Comparison of ENCODE assay signal across 8 mouse cellular contexts in the genomic region with DNA sequence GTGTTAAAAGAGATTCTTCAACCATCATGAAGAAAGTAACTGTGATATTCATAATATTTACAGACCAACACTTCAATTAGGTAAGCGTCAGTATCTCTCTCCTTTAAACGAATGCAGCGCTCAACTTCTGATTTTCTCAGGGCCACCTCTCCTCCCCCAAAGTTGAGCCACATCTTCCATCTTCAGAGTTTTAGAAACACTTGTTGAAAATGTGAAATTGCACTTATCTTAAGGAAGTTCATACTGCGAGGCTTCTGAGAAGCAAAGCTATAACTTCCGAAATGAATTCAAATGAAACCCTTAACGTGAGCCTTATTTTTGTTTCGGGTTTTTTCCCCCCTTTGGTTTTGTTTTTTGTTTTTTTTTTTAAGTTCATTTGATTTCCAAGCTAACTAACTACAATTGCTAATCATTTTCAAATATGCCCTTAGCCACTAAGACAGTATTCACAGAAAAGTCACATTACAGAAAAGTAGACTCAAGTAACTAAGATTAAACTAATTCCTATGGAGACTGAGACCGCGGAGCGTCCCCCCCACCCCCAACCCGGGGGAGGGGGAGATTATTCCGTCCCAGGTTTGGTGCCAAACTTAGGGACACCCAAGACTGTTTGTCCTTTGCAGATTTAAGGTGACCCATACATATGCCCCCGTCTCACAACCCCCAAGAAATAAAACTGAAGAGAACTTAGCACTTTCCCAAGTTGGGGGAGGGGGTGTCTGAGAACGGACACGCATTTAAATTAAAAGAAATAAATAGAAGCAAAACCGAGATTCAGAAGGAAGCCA. TPM values are rescaled to one million over a fixed set of nuclear protein-coding genes. Genes with fewer than 3 reads are reported as not detected.
A peak's percentile ranks its signal among the peaks of the same experiment; 100 is the strongest.
DNase-seq lines count a peak whose midpoint lies in the region; ATAC-seq and TF ChIP-seq lines count a peak whose summit lies in the region.

No protein-coding gene starts in this region.

- no peaks in the 10 kb centered on the region for H3K4me1 ChIP-seq in kidney, embryonic 16.5 days (ENCODE audit: insufficient read depth, low read length)
- H3K4me1 ChIP-seq in hindbrain, embryonic 12.5 days = peaks cover 9% of the 10 kb centered on the region
- peaks cover 8% of the 10 kb centered on the region for H3K4me1 ChIP-seq in midbrain, embryonic 15.5 days

- TF ChIP-seq POLR2A in brain, embryonic 14.5 days (IDR thresholded peaks at IDR 0.05; ENCODE audit: borderline replicate concordance, extremely low read depth, insufficient read depth, insufficient read length, poor library complexity, severe bottlenecking) = no peak

- H3K9me3 ChIP-seq in kidney, embryonic 16.5 days (ENCODE audit: low read length) = 0 out of 2 replicates have a peak, but pooled peaks cover 2% of the 10 kb centered on the region
- H3K9me3 ChIP-seq in hindbrain, embryonic 12.5 days (replicated peaks) = no peaks in the 10 kb centered on the region
- H3K9me3 ChIP-seq in midbrain, embryonic 15.5 days = no peaks in the 10 kb centered on the region

- DNase-seq in kidney, adult 11 months = no peak
- peak; percentile 11 for DNase-seq in brain, embryonic 14.5 days (ENCODE audit: low read depth)
- DNase-seq in right cerebral cortex, adult 2 months (ENCODE audit: low spot score in 2 of 2) = no peak
- no peak for DNase-seq in kidney, postnatal 4 days
- no peak for DNase-seq in adipocyte (ENCODE audit: low spot score)

- H3K4me3 ChIP-seq in kidney, embryonic 16.5 days (ENCODE audit: low read length) = peak overlapping the region; percentile 46
- H3K4me3 ChIP-seq in hindbrain, embryonic 12.5 days = peak overlapping the region; percentile 45
- H3K4me3 ChIP-seq in midbrain, embryonic 15.5 days = peak overlapping the region; percentile 38

- H3K9ac ChIP-seq in kidney, embryonic 16.5 days (replicated peaks; ENCODE audit: low read length) = peak overlapping the region; percentile 63
- H3K9ac ChIP-seq in hindbrain, embryonic 12.5 days = peak overlapping the region; percentile 59
- no peak overlapping the region for H3K9ac ChIP-seq in midbrain, embryonic 15.5 days

- H3K36me3 ChIP-seq in kidney, embryonic 16.5 days (ENCODE audit: insufficient read depth, low read length) = no peaks in the 10 kb centered on the region
- no peaks in the 10 kb centered on the region for H3K36me3 ChIP-seq in hindbrain, embryonic 12.5 days
- no peaks in the 10 kb centered on the region for H3K36me3 ChIP-seq in midbrain, embryonic 15.5 days (replicated peaks)

- peaks cover 63% of the 10 kb centered on the region for H3K27me3 ChIP-seq in kidney, embryonic 16.5 days (ENCODE audit: insufficient read depth, low read length)
- H3K27me3 ChIP-seq in hindbrain, embryonic 12.5 days = peaks cover 83% of the 10 kb centered on the region
- peaks cover 73% of the 10 kb centered on the region for H3K27me3 ChIP-seq in midbrain, embryonic 15.5 days (replicated peaks)

- no peak for ATAC-seq in kidney, embryonic 16.5 days (ENCODE audit: low FRiP score, low TSS enrichment)
- ATAC-seq in hindbrain, embryonic 12.5 days (ENCODE audit: low FRiP score) = no peak
- no peak for ATAC-seq in midbrain, embryonic 15.5 days (replicated peaks)

- no peak for TF ChIP-seq CTCF in brain, embryonic 14.5 days (IDR thresholded peaks at IDR 0.05; ENCODE audit: borderline replicate concordance, extremely low read depth, insufficient read depth, insufficient read length)

- WGBS in kidney, embryonic 16.5 days = 5% methylated on average over 16 of the region's 16 CpGs
- 4% methylated on average over 16 of the region's 16 CpGs for WGBS in hindbrain, embryonic 12.5 days
- WGBS in midbrain, embryonic 15.5 days = 3% methylated on average over 16 of the region's 16 CpGs

- H3K4me2 ChIP-seq in kidney, embryonic 16.5 days (replicated peaks; ENCODE audit: low read depth, low read length) = peak overlapping the region; percentile 71
- H3K4me2 ChIP-seq in hindbrain, embryonic 12.5 days (replicated peaks) = peak overlapping the region; percentile 79
- H3K4me2 ChIP-seq in midbrain, embryonic 15.5 days = peak overlapping the region; percentile 83

- no peak overlapping the region for H3K27ac ChIP-seq in kidney, embryonic 16.5 days (ENCODE audit: low read length)
- no peak overlapping the region for H3K27ac ChIP-seq in hindbrain, embryonic 12.5 days
- H3K27ac ChIP-seq in midbrain, embryonic 15.5 days = no peak overlapping the region

RNA-seq across cellular contexts. Expression of gene Ikzf3, which starts 0.7 kb away (rescaled TPM):
- polyA plus RNA-seq in kidney, embryonic 16.5 days (2015; fragmentation: Nextera tagmentation; extraction: Ambion mirVana) = 0.44 and 0.54 TPM in 2 replicates
- polyA plus RNA-seq in brain, embryonic 14.5 days (2012; rRNA removed) = 0.07 and 0.20 TPM in 2 replicates
- polyA plus RNA-seq in hindbrain, embryonic 12.5 days (2016; fragmentation: Nextera tagmentation; extraction: Ambion mirVana) = 0.09 TPM in 1 of 2 replicates, not detected in the other
- polyA plus RNA-seq in midbrain, embryonic 15.5 days (2015; fragmentation: Nextera tagmentation; extraction: Ambion mirVana) = 0.04 TPM in 1 of 2 replicates, not detected in the other

RNA-seq across cellular contexts. Expression of gene Zpbp2, which starts 5.8 kb away (rescaled TPM):
- polyA plus RNA-seq in kidney, embryonic 16.5 days (2015; fragmentation: Nextera tagmentation; extraction: Ambion mirVana) = 0.87 TPM in 1 of 2 replicates, not detected in the other
- 0.06 and 0.30 TPM in 2 replicates for polyA plus RNA-seq in brain, embryonic 14.5 days (2012; rRNA removed)
- polyA plus RNA-seq in hindbrain, embryonic 12.5 days (2016; fragmentation: Nextera tagmentation; extraction: Ambion mirVana) = 0.17 and 0.38 TPM in 2 replicates
- polyA plus RNA-seq in midbrain, embryonic 15.5 days (2015; fragmentation: Nextera tagmentation; extraction: Ambion mirVana) = 0.14 TPM in 1 of 2 replicates, not detected in the other

RNA-seq across cellular contexts. Expression of gene Ormdl3, which starts 42.1 kb away (rescaled TPM):
- polyA plus RNA-seq in kidney, embryonic 16.5 days (2015; fragmentation: Nextera tagmentation; extraction: Ambion mirVana) = 67.2 and 67.6 TPM in 2 replicates
- polyA plus RNA-seq in brain, embryonic 14.5 days (2012; rRNA removed) = 80.6 and 94.6 TPM in 2 replicates
- polyA plus RNA-seq in hindbrain, embryonic 12.5 days (2016; fragmentation: Nextera tagmentation; extraction: Ambion mirVana) = 69.8 and 71.4 TPM in 2 replicates
- polyA plus RNA-seq in midbrain, embryonic 15.5 days (2015; fragmentation: Nextera tagmentation; extraction: Ambion mirVana) = 120 TPM in 2 replicates

RNA-seq across cellular contexts. Expression of gene Lrrc3c, which starts 53.0 kb away (rescaled TPM):
- polyA plus RNA-seq in kidney, embryonic 16.5 days (2015; fragmentation: Nextera tagmentation; extraction: Ambion mirVana) = not detected in 2 replicates
- not detected in 2 replicates for polyA plus RNA-seq in brain, embryonic 14.5 days (2012; rRNA removed)
- polyA plus RNA-seq in hindbrain, embryonic 12.5 days (2016; fragmentation: Nextera tagmentation; extraction: Ambion mirVana) = not detected in 2 replicates
- polyA plus RNA-seq in midbrain, embryonic 15.5 days (2015; fragmentation: Nextera tagmentation; extraction: Ambion mirVana) = not detected in 2 replicates
